Mouse (Mus musculus) brain, adult 10 weeks (tissue): ENCODE measurements around the gene Rilpl1. TPM values are rescaled to one million over a fixed set of nuclear protein-coding genes. Genes with fewer than 3 reads are reported as not detected.

ENCODE experiments used
- polyA plus RNA-seq: library from polyadenylated mRNA; stranded (reverse); fragments of 350-450 nt; fragmentation: Illumina TruSeq; extraction: RNeasy Lipid Tissue Mini Kit (QIAGEN cat#74804); gene quantifications from one replicate; pipeline ENCODE4 v1.2.3, GENCODE M21; 2015; ENCODE audit warnings: low read depth, low replicate concordance

Gene Rilpl1
- 52.3 TPM for polyA plus RNA-seq

GRCm38 (mm10) chr5:124530655-124531582 is at the start of gene Rilpl1:
Gene Rilpl1 (minus strand): TSS chr5:124531391.

GRCm38 (mm10) chr5:124578633-124579317 is 47.6 kb upstream of the Rilpl1 start, which contains the start of the genes Eif2b1 and Gtf2h3:
Gene Eif2b1 (minus strand): TSS chr5:124579131.
Gene Gtf2h3 (plus strand): TSS chr5:124579140.

DNA sequence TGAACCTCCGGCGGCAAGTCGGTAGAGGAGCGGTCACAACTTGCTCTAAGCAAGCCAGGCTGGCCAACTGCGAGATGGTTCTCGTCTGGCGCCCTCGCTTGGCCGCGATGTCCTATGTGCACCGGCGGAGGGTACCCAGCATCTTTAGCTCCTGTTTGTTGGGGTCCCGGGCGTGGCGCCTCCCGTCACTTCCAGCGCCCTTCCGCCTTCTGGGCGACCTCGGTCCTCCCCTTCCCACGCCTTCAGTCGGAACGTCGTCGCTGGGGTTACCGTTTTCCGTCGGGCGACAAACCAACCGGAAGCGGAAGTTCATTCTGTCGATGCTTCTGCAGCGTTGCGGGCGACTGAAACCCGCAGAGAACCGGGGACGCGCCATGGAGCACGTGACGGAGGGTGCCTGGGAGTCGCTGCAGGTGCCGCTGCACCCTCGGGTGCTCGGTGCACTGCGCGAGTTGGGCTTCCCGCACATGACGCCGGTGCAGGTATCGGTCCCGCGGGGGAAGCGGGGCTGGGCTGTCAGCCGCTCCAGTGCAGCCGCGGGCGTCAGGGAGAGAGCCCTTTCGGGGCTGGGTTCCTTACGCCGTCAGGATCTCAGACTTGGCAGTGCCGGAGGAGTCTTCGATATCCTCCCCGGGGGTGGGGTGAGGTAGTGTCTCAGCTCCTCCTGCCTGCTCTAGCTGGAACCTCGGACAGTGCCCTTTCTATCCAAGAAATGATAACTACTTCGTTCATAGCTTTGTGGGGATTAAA is 21.5 kb upstream of the Rilpl1 start, which contains the start of gene Ddx55:
Ddx55 (plus strand) TSS at position 307 of the 750 bp plus-strand sequence.

DNA sequence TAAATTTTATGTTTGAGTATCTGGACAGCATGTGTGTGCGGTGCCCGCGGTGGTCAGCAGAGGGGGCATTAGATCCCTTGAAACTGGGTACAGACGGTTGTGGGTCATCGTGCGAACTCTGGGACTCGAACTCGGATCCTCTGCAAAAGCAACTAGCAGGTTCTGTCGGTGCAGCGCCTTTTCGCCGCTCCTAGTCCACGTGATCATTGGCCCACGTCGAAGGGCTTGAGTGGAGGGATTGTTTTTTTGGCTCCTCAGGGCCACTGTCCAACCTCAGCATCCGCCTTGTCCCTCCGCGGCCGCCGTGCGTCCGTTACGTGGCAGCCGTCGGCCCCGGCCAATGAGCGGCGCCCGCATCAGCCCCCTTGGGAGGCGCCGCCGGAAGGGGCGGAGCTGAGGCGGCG is 9.2 kb upstream of the Rilpl1 start, which contains the start of gene Tmed2:
Tmed2 (plus strand) TSS at position 313 of the 404 bp plus-strand sequence.

DNA sequence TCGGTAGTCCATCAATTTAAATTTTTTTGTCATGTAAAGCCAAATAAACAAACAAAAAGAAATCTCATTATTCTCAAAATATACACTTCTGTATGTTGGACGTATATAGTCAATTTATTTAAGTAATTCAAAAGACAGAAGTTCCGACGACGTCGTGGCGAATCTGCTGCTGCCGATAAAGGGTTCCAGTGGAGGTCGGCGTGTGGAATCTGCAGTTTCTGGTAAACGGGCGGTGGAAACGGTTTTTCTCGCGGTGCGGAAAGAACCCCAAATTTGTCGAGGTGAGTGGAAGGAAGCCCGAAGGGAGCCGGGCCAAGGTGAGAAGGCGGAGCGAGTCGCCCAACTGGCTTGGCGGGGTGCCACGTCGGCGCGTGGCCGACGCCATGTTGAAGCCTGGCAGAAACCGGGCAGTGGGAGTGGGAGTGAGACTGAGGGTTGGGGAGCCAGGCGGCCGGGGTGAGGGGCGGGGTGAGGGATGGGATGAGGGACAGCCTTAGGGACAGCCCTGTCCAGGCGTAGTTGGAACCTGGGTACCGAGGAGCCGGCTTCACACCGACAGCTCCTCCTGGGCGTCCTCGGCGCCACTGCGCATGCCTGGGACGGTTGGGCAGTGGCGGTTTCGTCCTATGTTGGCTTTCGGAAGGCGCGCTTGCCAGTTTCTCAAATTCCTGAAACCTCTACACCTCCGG is 48.1 kb downstream of the Rilpl1 start, which contains the start of gene Snrnp35:
Snrnp35 (plus strand) TSS at position 169 of the 689 bp plus-strand sequence.

Other genes starting within 250 kb of the Rilpl1 start
- 10.2 TPM for gene Mphosph9, start 203.4 kb downstream of the Rilpl1 start, polyA plus RNA-seq
- 22.7 TPM for gene 2810006K23Rik, start 203.3 kb downstream of the Rilpl1 start, polyA plus RNA-seq
- gene Cdk2ap1, start 168.3 kb downstream of the Rilpl1 start, polyA plus RNA-seq: 189 TPM
- 53.6 TPM for gene Sbno1, start 105.4 kb downstream of the Rilpl1 start, polyA plus RNA-seq
- 43.3 TPM for gene Kmt5a, start 91.5 kb downstream of the Rilpl1 start, polyA plus RNA-seq
- 20.4 TPM for gene Rilpl2, start 53.0 kb downstream of the Rilpl1 start, polyA plus RNA-seq
- 19.4 TPM for gene Snrnp35, start 48.3 kb downstream of the Rilpl1 start, polyA plus RNA-seq
- 193 TPM for gene Tmed2, start 9.3 kb upstream of the Rilpl1 start, polyA plus RNA-seq
- 22.7 TPM for gene Ddx55, start 21.5 kb upstream of the Rilpl1 start, polyA plus RNA-seq
- 30.1 TPM for gene Eif2b1, start 47.7 kb upstream of the Rilpl1 start, polyA plus RNA-seq
- gene Gtf2h3, start 47.7 kb upstream of the Rilpl1 start, polyA plus RNA-seq: 29.6 TPM
- gene Atp6v0a2, start 97.2 kb upstream of the Rilpl1 start, polyA plus RNA-seq: 43.3 TPM
- 0.61 TPM for gene Dnah10, start 193.7 kb upstream of the Rilpl1 start, polyA plus RNA-seq